Mouse (Mus musculus): ENCODE measurements at regions not wholly inside any gene's neighbourhood (a gene's known extent, or its start where the extent isn't known, plus 50 kb on each side); places are given as distances from the start of the nearest gene placed in this dataset.

GRCm38 (mm10) chr7:136378321-136378720, 516.1 kb upstream of the Mgmt start:
- no peak for DNase-seq (ENCODE audit: low spot score)

DNA sequence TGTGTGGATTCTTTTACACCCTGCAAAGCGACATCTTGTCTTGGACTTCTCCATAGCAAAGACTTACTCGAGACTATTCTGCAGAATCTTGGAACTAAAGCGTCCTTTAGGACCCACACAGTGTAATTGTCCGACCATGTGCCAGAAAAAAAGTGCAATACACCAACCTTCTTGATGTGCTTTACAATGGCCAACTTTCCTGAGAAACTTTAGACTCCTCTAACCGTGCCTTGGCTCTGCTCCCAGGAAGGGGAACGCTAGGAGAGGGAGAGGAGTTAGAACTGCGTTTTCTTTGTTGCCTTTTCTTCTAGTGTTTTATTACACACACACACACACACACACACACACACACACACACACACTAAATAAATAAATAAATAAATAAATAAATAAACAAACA, 515.1 kb upstream of the Mgmt start:
- no peak for DNase-seq (ENCODE audit: low spot score)

- no peak for DNase-seq (ENCODE audit: low spot score)
Observed at GRCm38 (mm10) chr7:136379741-136380140, 514.7 kb upstream of the Mgmt start.

DNA sequence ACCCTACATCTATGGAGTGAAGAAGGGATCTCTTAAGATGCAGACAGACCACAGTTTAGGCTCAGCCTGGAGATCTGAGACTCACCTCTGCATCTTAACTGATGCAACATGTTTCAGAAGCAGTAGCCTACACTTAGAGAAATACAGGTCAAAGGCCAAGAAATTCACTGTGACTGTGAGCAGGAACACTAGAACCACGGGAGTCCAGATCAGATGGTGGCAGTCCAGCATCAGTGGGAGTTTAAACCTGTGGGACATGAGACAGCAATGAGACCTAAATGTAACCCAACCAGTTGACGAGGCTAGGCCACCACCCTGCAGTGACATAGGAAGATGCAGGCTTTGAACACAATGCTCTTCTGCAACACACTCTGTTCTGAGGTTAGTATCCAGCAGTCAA, 511.1 kb upstream of the Mgmt start:
- no peak for DNase-seq (ENCODE audit: low spot score)

- no peak for DNase-seq (ENCODE audit: low spot score)
Observed at GRCm38 (mm10) chr7:136387736-136388135, 506.7 kb upstream of the Mgmt start.

GRCm38 (mm10) chr7:136390066-136390465, 504.3 kb upstream of the Mgmt start:
- no peak for DNase-seq (ENCODE audit: low spot score)

- no peak for DNase-seq (ENCODE audit: low spot score)
Observed at GRCm38 (mm10) chr7:136393454-136393853, 501.0 kb upstream of the Mgmt start.

- no peak for DNase-seq (ENCODE audit: low spot score)
Observed at GRCm38 (mm10) chr7:136395838-136396237, 498.6 kb upstream of the Mgmt start.

- no peak for DNase-seq (ENCODE audit: low spot score)
Observed at GRCm38 (mm10) chr7:136397101-136397500, 497.3 kb upstream of the Mgmt start.

DNA sequence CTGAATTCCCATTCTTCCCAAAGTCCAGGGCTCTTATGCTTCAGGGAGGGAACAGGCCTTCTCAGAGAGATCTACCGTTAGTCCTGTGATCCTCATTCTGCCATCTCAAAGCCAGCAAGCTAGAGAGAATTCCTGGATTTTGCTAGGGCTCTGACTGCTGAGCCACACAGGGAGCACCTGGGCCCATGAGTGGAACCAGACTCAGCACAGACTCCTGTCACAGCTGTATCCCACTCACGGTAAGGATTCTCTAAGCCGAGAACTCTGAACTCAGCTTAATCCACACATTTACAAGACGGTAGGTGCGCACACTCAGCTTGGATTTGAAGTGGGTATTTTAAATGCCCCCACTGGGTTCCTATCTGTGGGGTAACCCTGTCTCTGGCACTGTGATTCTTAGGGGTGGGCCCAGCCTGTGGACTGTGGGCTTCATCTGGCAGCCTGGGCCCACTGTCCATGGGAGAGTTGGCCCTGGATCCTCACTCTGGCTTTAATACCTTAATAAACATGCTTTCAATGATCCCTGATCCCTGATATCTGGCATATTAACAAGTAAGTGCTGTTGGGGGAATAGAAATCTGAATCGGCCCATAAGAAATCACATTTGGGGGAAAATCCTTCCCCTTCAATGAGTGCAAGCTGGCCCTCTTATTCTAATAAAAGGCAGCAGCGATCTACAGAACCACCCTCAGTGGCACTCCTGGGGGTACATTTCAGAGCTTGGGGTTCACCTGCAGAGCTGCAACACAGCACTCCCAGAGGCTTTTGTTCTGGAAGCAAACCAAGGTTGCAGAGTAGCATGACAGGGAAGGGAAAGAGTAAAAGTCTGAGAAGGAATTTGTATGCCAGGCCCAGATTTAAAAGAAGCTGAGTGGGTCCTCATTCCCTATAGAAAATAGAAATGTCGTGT, 491.5 kb upstream of the Mgmt start:
- DNase-seq (ENCODE audit: low spot score), result no peak

GRCm38 (mm10) chr7:136405391-136405790, 489.0 kb upstream of the Mgmt start:
- DNase-seq (ENCODE audit: low spot score), result no peak

DNA sequence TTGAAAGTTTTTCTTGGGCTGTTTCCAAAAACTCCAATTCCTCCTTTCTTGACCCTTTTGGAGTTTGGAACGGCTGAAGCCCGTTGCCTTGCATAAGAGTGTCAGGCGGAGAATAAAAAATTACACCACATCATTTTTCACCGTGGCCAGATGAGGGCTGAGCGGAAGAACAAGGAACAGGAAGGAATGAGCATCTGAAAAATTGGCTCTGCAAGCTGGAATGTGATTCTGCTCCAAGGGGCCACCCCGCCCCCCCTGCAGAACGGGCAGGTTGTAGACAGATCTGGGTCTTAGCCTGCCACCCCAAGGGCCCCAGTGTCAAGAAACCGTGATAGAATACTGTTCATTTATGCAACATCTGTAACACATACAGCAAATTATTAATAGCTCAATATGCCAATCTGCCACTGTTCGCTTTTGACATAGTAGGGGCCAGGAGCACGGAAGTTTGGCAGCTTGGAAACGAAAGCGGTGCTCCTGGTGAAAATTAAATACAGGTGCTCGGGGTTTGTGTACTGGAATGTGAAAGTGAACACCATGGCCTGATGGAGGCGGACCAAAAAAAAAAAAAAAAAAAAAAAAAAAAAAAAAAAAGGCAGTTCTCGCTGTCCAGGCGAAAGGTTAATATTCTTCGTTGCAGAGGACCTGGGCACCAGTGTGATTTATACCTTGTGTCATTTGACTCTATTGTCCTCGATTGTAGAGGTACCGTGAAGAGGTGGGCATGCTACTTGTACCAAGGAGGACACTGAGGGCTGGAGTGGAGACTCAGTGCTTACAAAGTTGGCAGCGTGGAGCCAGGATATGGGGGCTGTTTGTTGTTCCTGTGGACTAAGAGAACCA, 487.9 kb upstream of the Mgmt start:
- DNase-seq (ENCODE audit: low spot score), result no peak

GRCm38 (mm10) chr7:136414808-136415207, 479.6 kb upstream of the Mgmt start:
- DNase-seq (ENCODE audit: low spot score), result no peak

DNA sequence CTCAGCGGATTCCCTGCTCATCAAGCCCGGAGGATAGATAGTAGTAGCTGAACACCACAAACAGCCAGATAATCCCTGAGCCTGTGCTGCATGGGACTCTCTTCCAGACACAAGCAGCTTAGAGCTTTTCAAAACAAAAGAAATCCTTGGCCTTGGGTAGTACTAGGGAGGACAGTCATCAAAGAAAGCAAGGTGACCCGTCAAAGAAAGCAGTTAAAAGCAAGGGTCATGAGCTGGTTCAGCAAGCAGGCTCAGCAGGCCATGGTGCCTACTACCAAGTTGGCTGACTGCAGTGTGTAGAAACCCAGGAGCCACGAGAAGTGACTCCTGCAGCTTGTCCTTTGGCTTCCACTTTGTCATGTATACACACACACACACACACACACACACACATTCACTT, 477.1 kb upstream of the Mgmt start:
- DNase-seq (ENCODE audit: low spot score), result no peak

DNA sequence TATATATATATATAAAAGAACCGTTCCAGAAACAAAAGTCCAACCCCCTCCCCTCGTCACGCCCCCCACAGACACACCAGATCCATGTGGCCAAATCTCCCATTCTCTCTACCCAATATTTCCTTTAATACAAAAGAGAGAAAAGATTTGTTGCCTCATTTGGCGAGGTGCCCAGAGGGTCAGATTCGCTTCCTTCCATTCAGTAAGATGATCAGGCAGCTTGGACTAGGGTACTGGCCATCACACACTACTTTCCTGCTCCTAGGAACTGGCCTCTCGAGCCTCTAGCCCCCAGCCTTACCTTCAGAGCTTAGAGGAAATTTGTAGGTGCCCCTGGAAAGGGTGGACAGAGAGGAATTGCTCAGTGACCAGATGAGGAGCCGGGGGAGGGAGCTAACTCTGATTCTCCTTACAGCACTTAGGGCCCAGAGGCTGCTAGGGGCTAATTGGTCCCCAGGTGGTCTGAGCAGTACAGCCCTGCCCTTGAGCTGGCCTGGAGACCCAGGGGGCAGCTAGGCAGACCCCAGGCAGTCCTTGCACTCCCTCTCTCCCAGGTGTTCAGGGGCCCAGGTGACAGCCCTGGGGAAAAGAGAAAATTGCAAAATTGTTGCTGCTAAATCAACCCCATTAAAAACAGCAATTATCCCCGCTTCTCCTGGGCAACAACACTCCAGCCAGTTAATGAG, 470.4 kb upstream of the Mgmt start:
- DNase-seq (ENCODE audit: low spot score), result no peak

DNA sequence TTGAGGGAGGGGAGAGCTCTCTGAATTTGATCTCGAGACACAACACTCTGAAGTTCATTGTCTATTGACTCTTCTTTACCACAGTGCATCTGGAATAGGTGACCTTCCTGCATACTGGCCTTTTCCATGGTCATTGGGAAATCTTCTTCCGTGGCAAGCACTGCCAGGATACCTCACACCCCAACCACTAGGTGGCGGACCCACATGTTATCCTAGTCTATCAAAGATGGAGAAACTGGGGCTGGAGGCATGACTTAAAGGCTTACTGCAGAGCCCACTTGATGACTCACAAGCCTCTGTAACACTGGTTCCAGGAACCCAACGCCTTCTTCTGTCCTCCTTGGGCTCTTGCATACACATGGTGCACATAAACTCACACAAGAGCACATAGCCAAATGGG, 467.2 kb upstream of the Mgmt start:
- no peak for DNase-seq (ENCODE audit: low spot score)

DNA sequence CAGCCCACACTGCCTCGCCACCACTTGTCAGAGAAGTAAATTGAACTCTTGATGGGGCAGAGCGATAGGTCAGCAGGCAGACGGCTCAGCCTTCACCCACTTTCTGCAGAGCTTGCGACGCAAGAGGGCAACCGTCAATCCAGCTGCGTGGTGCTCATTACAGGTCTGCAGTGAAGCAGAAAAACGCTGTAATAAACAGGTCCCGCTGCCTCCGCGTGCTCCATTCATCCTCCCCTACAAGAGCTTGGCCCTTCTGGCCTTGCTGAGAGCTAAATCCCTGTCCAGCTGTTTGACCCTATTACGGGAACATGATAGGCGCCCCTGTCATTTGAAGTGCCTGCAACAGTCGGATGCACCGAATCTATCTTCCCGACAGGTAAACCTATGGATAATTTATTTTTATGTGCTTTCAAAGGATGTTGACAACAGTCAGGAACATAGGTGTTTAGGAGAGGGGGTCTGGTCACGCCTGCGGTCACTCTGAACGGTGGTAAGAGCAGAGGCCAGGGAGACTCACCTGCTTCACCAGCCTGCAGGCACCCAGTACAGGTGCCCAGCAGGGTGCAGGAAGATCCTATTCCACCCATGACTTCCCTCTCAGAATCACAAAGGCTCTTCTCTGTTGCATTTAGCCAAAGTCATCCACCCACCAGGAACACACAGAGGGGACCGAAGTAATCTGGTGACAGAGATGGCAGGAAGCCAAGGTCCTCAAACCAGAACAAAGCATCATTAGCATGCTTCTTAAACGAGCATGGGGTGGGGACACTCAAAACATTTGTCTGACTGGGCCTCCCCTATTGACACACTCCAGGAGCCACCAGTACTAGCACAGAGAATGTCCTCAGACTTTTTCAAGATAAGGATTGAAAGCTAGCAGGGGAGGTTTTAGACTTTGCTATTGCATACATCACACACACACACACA, 464.1 kb upstream of the Mgmt start:
- no peak for DNase-seq (ENCODE audit: low spot score)

- DNase-seq (ENCODE audit: low spot score), result no peak
Observed at GRCm38 (mm10) chr7:136433699-136434098, 460.7 kb upstream of the Mgmt start.

- DNase-seq (ENCODE audit: low spot score), result no peak
Observed at GRCm38 (mm10) chr7:136434510-136434909, 459.9 kb upstream of the Mgmt start.

- DNase-seq (ENCODE audit: low spot score), result no peak
Observed at GRCm38 (mm10) chr7:136443436-136443835, 451.0 kb upstream of the Mgmt start.

DNA sequence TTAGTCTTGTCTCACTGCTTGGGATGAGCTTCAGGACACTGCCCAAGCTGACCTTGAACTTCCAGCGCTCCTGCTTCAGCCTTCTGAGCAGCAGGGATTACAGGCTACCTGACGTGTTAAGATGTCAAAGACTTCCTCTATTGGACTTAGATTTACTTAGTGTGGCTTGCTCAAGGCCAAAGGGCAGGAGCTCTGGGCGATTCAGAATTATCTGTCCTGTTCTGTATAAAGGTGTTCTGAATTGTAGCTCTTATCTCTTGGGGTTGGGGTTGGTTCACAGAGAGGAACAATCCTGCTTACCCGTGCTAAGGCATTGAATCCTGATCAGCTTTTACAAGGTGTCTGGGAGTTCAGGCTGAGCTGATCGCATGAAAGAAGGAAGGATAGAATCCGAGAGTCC, 449.3 kb upstream of the Mgmt start:
- DNase-seq (ENCODE audit: low spot score), result no peak
